Comparison of ENCODE assay signal across 17 mouse cellular contexts in genomic region chr1:71276940-71277339, GRCm38 (mm10).
DNase-seq lines count a peak whose midpoint lies in the region; ATAC-seq and TF ChIP-seq lines count a peak whose summit lies in the region.
"Had no signal": no experiment of that assay in that cellular context is flagged by ENCODE, and none has a peak within 500 bp of the region (broad histone marks: within the 10 kb centered on the region; RNA-seq: fewer than 3 reads in every experiment).

No protein-coding gene starts in this region.

- H3K9me3 ChIP-seq in heart, embryonic 16.5 days (replicated peaks; ENCODE audit: control insufficient read depth, low read length), result no peaks in the 10 kb centered on the region
- no peaks in the 10 kb centered on the region for H3K9me3 ChIP-seq in heart, embryonic 10.5 days
- H3K9me3 ChIP-seq: forebrain, embryonic 12.5 days; neural tube, embryonic 15.5 days had no signal

- no peaks in the 10 kb centered on the region for H3K36me3 ChIP-seq in heart, embryonic 16.5 days (ENCODE audit: control insufficient read depth, insufficient read depth)
- no peaks in the 10 kb centered on the region for H3K36me3 ChIP-seq in heart, embryonic 10.5 days
- H3K36me3 ChIP-seq: forebrain, embryonic 12.5 days; neural tube, embryonic 15.5 days had no signal

- TF ChIP-seq POLR2A in brain, embryonic 14.5 days (IDR thresholded peaks at IDR 0.05; ENCODE audit: borderline replicate concordance, extremely low read depth, insufficient read depth, insufficient read length, poor library complexity, severe bottlenecking), result no peak

- peak; percentile 4 for DNase-seq in adrenal gland, adult 2 months
- no peak for DNase-seq in adrenal gland, adult 18-20 months (ENCODE audit: low spot score in 2 of 2)
- DNase-seq in heart, embryonic 10.5 days (ENCODE audit: low spot score), result no peak
- DNase-seq in brain, embryonic 14.5 days (ENCODE audit: low read depth), result peak; percentile 47
- peak; percentile 68 for DNase-seq in heart, postnatal 4 days
- no peak for DNase-seq in layer of hippocampus, postnatal 14 days (ENCODE audit: low spot score in 2 of 2)
- DNase-seq in spleen, adult 12 weeks (ENCODE audit: low spot score), result no peak
- DNase-seq: kidney, adult 18-20 months; kidney, postnatal 14 days; layer of hippocampus, adult 9-11 months; right cerebral cortex, postnatal 4 days had no signal

- no peaks in the 10 kb centered on the region for H3K27me3 ChIP-seq in heart, embryonic 16.5 days (ENCODE audit: control insufficient read depth, insufficient read depth, low read length)
- no peaks in the 10 kb centered on the region for H3K27me3 ChIP-seq in heart, embryonic 10.5 days (ENCODE audit: insufficient read depth, poor library complexity, severe bottlenecking)
- H3K27me3 ChIP-seq: forebrain, embryonic 12.5 days; neural tube, embryonic 15.5 days had no signal

- TF ChIP-seq CTCF in brain, embryonic 14.5 days (IDR thresholded peaks at IDR 0.05; ENCODE audit: borderline replicate concordance, extremely low read depth, insufficient read depth, insufficient read length), result no peak

- no peak overlapping the region for H3K4me2 ChIP-seq in heart, embryonic 16.5 days (ENCODE audit: low read depth, low read length)
- H3K4me2 ChIP-seq: forebrain, embryonic 12.5 days; neural tube, embryonic 15.5 days had no signal

- H3K27ac ChIP-seq in heart, embryonic 16.5 days (ENCODE audit: low read length), result peak overlapping the region; percentile 31; the same call in 1 of the 2 replicates
- no peak overlapping the region for H3K27ac ChIP-seq in heart, embryonic 10.5 days
- H3K27ac ChIP-seq: forebrain, embryonic 12.5 days; heart, adult 2 months; neural tube, embryonic 15.5 days had no signal

- peaks cover 9% of the 10 kb centered on the region for H3K4me1 ChIP-seq in heart, embryonic 16.5 days (ENCODE audit: control insufficient read depth, insufficient read depth, low read length)
- H3K4me1 ChIP-seq in heart, embryonic 10.5 days, result peaks cover 7% of the 10 kb centered on the region; the same call in 1 of the 2 replicates
- H3K4me1 ChIP-seq: forebrain, embryonic 12.5 days; neural tube, embryonic 15.5 days had no signal

- no peak overlapping the region for H3K9ac ChIP-seq in heart, embryonic 16.5 days (ENCODE audit: low read length)
- H3K9ac ChIP-seq: forebrain, embryonic 12.5 days; neural tube, embryonic 15.5 days had no signal

- H3K4me3 ChIP-seq in heart, embryonic 16.5 days (ENCODE audit: low read length), result no peak overlapping the region
- no peak overlapping the region for H3K4me3 ChIP-seq in heart, embryonic 10.5 days
- H3K4me3 ChIP-seq: forebrain, embryonic 12.5 days; heart, adult 2 months; neural tube, embryonic 15.5 days had no signal

- ATAC-seq in heart, embryonic 16.5 days (replicated peaks; ENCODE audit: extremely low read depth, insufficient read depth, low FRiP score), result peak; percentile 83
- ATAC-seq: hindbrain, embryonic 16.5 days; Patski had no signal

- WGBS in heart, embryonic 16.5 days, result 28% methylated on average over 5 of the region's 5 CpGs
- WGBS in heart, embryonic 10.5 days, result 42% methylated on average over 5 of the region's 5 CpGs

Comparison
In these comparisons a context has a peak if more than half of its experiments do, and no peak if none do; other contexts are left out.
1. DNase-seq: peak in adrenal gland, adult 2 months (single experiment), brain, embryonic 14.5 days (single experiment) and heart, postnatal 4 days (single experiment); none in adrenal gland, adult 18-20 months (0 of 2), heart, embryonic 10.5 days (single experiment), layer of hippocampus, postnatal 14 days (0 of 2) and spleen, adult 12 weeks (single experiment).